Mouse (Mus musculus): ENCODE measurements around the gene Aar2.
"Not testable (repeated sequence)": the region's sequence is repeated elsewhere in the genome, so short reads cannot be mapped to it uniquely, and the experiment has no call there.

Aar2 gene

DNA sequence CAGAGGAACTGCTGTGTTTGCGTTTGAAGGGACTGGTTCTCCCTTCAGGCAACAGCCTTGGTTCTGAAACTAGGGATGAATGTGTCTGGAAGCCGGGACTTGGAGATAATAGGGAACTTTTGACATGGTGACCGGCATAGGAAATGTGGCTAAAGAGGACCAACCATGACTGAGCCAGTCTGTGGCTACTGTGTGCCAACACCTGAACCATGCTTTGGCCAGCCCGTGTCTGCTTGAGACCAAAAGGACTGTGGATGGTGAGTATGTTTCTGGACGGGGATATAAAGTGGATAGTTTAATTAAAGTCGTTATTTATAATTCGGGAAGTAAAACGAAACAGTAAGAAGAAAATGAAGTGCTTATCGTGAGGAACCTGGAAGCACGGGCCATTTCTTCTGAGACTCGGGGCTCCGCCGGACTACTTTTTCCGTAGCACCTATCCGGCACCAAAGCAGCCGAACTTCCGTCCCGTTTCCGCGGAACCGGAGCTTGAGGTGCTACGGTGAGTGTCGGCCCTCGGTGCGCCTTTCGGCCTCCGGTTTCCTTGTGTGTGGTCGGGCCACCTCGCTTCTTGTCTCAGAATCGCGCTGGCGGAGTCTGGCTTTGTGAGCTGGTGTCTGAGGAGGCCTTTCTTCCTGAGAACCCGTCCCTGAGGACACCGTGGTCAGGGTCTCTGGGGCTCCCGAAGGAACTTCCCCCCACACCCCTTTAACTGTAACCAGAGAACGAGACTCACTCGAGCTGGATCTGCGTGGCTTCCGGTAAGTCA is at the start of gene Aar2:
Gene Aar2, plus strand, starts transcription at position 462 of the 769 bp plus-strand sequence.
- peak; percentile 67 to 85 for DNase-seq (ENCODE audit: low spot score in 2 of 2)

DNA sequence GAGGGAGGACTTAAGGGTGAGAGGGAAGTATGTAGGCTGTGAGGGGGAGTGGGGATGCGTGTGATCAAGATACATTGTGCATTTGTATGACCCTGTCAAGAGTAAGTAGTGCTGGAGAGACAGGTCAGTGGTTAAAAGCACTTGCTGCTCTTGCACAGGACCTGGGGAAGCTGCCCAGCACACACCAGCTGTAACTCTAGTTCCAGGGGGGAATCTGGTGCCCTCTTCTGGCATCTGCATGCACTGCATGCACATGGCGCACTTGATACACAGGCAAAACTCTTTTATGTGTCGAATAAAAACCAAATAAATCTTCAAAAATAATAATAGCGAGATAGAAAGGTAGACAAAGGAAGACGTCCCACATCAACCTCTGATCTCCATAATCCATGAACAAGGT is 49.5 kb upstream of the Aar2 start:
- DNase-seq (ENCODE audit: low spot score in 2 of 2) = peak; percentile 58 to 79

DNA sequence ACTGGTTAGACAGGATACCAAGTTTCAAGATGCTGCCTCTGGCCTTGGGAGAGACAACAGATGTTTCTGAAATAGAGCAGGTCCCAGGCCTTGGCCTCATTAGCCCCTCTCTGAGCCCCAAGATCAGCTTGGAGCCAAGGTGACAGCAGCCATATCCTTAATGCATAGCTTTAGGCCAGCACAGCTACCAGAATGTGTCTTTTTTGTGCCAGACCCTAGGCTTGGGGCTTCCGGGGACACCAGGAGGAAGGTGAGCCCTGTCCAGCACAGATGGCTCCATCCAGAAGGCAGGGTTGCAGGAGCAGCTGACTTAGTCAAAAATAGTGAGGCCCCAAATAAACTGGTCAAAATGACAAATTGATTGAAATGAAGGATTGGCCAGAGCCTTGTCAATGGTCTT is 46.4 kb upstream of the Aar2 start:
- no peak for DNase-seq (ENCODE audit: low spot score in 2 of 2)

DNA sequence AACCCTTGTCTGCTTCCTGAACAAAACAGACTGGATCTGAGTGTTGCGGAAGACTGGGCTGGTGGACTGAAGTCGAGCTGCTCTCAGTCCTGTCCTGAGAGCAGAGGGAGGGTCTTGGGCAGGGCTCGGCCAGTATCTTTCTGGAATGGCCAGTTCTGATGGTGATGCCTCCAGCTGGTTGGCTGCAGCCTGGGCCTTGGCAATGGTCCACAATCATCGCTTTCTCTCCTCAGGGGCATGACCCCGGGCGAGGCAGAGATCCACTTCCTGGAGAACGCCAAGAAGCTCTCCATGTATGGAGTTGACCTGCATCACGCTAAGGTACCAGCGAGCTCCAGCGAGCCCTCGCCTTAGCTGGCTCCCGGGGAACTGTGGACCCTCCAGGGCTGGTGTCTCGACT is 41.9 kb upstream of the Aar2 start:
- no peak for DNase-seq (ENCODE audit: low spot score in 2 of 2)

DNA sequence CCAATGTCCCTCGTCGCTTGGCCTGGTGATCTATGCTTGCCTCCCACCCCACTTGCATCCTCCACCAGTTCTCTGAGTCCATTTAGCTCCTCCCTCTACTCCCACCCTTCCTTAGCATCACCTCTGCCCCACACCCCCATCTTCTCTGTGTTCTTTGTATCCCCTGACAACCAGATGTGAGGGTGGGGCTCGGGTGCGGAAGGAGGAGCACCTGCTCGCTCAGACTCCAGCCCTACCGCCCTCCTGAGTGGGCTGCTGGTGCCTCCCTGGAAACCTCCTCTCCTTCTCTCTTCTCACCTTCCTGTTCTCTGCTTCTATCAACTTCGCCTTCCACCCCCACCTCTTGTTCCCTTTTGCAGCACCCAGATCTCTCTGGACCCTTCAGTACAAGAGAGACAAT is 35.4 kb upstream of the Aar2 start:
- no peak for DNase-seq (ENCODE audit: low spot score in 2 of 2)

DNA sequence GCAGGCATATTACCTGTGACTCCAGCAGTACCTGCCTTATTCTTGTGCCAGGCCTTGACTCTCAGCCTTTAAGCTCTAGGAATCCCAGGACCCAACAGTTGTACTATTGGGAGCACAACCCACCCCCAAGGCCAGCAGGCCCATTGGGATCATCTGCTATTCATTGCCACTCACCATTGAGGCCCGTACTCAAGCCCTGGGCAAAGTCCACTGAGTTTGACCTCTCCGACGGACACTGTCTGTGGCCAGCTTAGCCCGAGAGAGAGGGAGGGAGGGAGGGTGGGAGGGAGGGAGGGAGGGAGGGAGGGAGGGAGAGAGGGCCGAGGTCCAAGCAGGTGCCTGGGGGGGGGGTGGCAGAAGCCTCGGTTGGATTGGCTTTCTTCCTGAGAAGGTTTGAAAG is 34.8 kb upstream of the Aar2 start:
- no peak for DNase-seq (ENCODE audit: low spot score in 2 of 2)

DNA sequence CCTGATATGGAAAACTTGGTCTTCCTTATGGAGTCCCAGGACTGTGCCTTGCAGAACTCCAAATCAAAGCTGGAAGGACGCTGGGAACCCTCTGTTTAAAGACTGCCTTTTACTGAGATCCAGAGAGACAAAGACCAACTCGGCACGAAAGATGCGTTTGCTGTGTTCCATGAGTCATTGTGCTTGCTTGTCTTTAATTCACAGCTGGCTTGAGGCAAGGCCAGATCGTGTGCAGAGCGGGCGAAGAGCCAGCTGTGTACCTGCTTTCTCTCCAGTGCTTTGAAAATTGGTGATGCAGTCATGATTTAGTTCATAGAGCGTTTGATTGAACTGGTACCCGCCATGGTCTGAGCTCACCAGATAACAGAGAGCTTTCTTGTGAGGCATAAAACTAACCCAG is 32.3 kb upstream of the Aar2 start:
- DNase-seq (ENCODE audit: low spot score in 2 of 2) = no peak

DNA sequence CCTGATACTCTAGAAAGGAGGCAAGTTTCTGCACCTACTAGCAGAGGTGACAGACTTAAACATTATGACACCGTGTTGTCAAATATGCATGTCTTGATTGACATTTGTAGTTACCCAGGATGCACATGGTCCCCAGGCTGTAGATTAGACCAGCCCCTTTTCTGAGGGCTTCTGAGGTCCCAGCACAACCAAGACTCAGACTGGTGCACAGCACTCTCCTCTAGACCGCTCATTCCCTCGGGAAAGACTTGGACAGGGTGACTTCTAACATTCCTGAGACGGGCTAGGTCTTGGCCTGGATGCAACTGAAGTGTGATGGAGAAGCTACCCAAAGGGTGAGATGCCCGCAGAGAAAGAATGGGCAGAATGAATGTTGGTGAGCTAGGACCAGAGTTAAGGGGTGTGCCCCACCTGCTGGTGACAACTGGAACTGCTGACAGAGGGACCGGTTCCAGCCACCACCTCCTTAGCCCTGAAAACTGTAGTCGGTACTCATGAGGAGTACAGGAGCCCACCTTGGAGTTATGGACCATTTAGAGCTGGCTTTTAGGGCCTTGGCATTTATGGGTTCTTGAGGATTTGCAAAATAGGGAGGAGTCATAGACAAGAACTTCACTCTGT is 31.7 kb upstream of the Aar2 start:
- DNase-seq (ENCODE audit: low spot score in 2 of 2) = peak; percentile 84 to 90

DNA sequence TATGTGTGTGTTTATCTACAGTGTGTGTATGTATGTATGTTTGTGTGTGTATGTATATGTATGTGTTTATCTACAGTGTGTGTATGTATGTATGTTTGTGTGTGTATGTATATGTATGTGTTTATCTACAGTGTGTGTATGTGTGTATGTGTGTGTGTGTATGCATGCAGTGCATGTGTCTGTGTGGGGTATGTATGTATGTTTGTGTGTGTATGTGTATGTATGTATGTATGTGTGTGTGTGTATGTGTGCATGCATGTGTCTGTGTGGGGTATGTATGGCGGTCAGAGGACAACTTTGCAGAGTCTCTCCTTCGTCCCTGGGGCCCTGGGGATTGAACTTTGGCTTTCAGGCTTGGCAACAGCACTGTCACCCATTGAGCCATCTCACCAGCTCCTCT is 30.7 kb upstream of the Aar2 start:
- DNase-seq (ENCODE audit: low spot score in 2 of 2) = not testable (repeated sequence)

DNA sequence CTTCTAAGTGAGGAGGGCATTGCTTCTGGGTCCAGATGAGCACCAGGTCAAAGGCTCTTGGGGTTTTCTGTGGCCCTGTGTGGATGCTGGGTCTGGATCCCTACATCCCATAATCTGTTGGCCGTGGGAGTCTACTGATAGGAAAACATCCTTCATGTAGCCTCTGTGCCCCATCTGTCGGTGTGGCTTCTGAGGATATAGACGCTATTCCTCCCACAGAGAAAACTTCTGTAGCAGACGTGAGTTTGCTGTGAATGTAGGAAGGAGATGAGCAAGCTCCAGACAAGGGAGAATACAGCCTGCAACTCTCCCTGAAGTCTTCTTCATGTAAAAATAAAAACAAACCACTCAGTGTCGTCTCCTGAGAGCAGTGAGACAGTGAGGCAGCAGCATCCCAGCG is 29.1 kb upstream of the Aar2 start:
- no peak for DNase-seq (ENCODE audit: low spot score in 2 of 2)

DNA sequence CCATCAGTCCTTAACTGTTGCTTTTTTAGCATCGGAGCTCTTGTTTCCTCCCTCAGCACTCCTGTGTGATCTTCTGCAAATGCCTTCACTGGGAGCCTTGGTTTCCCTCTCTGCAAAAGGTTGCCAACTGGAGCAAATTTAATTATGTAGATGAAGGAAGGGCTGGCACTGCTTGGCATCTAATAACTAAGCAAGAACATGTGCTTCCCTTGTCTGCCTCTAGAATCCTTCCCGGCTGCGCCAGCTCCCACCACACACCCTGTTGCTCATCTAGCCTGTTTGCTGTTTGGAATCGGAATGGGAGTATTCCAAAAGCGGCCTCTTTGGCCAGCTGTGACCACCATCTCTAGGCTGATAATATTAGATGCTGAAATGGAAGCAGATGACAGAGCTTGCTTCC is 27.8 kb upstream of the Aar2 start:
- DNase-seq (ENCODE audit: low spot score in 2 of 2) = no peak

DNA sequence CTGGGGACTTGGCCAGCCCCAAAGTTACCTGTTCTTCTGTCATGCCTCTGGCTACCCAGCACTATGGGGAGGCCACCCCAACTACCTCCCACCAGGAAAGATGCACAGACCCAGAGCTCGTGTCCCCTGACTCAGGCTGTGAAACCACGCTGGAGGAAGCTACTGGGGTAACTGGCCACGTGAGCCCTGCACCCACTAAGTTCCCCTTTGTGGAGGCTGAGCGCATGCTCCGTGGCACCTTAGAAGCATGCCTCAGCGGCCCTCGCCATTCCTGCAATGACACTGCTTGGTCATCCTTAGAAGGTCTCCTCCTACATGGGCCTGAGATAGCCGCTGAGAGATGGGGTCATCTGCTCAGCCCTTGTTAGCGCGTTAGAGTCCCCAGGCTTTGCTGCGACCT is 24.4 kb upstream of the Aar2 start:
- DNase-seq (ENCODE audit: low spot score in 2 of 2) = no peak

DNA sequence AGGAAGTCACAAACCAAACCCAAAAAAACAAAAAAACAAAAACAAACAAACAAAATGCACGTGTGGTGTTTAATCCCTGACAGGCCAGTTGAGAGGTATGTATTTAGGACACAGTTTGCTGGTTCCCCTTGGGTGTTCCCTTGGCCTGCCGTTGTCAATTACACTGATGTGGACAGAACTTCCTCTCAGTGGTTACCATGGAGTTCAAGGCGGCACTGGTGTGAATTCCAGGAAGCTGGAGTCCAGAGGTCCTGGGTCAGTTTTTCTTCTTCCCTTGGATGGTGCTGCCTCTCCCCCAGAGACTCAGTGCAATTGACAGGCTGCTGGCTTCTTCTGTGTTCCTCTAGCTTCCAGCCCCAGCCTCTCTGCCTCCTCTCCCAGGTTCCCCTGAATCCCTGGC is 23.3 kb upstream of the Aar2 start:
- no peak for DNase-seq (ENCODE audit: low spot score in 2 of 2)

DNA sequence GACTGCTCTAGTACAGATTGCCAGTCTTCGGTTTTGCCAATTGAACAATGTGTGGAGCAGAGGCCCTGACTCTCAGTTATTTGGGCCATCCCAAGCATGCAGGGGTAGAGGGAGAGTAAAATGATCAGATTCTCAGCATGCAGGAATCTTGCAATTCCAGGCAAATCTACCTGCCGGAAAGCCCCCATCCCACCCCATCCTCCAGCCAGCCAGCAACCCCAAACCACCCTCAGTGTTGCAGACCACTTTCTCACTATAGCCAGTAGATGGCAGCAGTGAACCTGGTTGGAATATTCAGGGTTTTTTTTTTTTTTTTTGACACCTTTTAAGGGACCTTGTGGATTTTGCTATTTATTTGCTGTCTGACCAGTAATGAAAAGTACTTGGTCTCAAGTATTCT is 17.7 kb upstream of the Aar2 start:
- peak in 1 of 2 experiments; percentile 24 for DNase-seq (ENCODE audit: low spot score in 2 of 2)

DNA sequence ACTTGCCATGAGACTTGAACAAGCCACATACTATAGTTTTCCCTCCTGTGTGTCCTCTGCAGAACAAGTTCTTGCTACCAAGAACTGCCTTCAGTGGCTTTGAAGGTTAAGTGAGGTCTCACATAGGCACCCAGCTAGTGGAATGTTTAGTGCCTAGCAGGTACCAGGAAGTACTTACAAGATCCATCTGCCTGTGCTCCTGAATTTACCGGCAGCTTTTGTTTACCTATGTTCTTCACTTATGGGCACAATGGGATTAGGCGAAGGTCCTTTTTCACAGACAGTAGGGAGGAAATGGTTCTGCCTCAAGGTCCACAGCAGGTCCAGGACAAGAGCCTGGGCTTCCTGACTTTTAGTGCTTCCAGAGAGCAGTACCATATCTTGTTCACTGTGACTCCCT is 14.2 kb upstream of the Aar2 start:
- DNase-seq (ENCODE audit: low spot score in 2 of 2) = no peak

DNA sequence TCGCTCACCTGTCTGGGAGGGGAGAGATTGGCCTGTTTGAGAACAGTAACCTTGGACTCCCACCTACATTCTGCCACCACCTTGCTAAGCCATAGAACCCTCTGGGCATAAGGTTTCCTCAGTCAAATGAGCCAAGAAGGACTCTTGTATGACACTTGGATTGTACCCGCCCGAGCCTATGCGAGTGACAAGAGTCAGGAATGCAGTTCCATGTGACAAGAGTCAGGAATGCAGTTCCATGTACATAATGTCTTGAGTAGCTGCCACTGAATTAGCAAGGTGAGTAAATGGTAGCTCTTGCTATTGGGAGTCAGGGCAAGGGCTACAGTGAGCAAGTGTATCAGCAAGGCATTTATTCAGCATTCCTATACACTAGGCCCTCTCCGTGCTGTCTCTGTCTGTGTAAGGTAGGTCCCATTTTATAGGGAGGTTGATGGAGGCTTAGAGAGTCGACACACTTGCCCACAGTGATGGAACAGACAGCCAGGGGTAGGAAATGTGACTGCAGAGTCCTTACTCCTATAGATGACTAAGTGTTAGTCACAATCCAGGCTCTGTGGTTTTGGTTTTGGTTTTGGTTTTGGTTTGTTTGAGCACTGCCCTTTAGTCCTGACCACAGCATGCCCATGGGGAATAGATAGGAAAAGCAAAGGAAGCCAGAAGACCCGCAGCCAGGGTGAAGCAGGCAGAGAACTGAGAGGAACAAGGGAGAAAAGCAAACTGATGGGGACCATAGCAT is 8.4 kb upstream of the Aar2 start:
- no peak for DNase-seq (ENCODE audit: low spot score in 2 of 2)

DNA sequence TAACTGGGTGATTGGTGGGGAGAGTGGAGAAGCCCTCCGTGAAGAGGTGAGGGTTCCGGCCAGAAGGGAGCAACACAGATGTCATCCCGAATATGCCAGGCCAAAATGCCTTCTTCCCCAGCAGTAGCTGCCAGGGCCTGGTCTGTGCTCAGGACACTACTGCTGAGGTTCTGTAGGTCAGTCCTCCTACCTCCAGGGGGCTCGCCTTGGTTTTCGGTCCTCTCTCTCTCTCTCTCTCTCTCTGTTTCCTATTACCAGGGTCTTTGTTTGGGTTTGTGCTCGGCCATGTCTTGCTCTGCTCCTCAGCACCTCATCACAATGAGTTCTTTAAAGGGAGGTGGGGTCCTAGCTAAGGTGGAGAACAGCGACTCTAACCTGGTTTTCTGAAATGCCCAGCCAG is 6.4 kb upstream of the Aar2 start:
- DNase-seq (ENCODE audit: low spot score in 2 of 2) = no peak

DNA sequence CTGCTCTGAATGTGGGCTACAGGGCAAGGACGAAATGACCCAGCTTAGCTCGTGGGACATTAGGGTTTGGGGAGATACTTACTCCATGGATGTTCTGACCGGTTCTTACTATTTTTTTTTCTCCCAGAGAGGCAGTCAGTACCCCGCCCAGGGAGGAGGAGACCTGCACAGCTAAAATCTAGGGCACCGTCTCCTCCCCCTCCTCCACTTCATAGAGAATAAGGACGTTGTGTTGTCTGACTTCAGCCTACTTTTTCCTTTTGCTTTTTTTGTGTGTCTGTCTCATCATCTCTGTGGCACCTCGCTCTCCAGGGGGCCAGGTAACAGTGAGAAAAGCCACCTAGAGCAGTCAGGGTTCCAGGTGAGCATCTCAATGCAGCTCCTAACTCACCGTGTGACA is 5.0 kb upstream of the Aar2 start:
- DNase-seq (ENCODE audit: low spot score in 2 of 2) = no peak

DNA sequence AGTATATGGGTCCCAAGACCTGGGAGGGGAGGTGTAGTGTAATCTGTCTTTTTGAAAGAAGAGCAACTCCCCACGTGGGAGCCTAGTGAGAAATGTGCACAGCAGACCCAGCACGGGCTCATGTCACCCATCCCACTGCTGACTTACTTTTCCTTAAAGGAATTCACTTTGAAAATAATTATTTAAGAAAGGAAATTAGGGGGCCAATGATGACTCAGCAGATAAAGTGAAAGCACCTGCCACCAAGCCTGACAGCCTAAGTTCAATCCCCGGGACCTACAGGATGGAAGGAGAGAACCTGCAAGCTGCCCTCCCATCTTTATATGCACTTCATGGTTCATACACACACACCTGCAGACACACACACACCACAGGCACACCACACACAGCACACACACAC is 3.6 kb upstream of the Aar2 start:
- DNase-seq (ENCODE audit: low spot score in 2 of 2) = no peak

DNA sequence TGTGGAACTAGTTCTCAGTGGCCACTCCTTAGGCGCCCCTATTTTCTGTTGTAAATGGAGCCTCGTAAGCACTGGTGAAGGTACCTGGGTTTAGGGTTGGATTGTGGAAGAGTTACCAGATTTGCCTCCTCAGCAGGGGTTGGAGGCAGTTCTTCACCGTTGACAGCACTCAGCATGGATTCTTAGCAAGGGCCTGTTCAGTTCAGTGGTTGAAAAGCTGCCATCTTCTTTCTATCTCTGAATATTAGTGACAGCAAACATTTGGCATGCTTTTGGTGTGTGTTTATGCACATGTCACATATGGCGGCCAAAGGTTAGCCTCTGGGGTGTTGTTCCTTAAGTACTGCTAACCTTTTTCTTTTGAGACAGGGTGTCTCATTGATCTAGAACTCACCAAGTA is 5.0 kb downstream of the Aar2 start:
- no peak for DNase-seq (ENCODE audit: low spot score in 2 of 2)

DNA sequence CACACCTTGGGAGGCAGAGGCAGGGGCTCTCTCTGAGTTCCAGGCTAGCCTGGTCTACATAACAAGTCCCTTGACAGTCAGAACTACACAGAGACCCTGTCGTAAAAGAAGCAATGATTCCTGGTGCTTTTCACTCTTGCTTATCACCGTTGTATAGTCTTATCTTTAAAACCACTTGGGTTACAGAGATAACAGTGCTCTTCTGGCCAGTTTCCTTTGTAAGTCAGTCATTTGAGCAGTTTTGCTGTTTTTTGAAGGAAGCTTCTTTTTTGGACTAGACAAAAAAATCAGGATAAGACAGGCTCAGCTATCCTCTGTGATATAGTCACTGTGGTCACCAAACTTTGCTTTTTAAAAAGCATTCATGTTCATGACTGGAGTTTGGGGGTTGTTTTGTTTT is 14.4 kb downstream of the Aar2 start:
- no peak for DNase-seq (ENCODE audit: low spot score in 2 of 2)

DNA sequence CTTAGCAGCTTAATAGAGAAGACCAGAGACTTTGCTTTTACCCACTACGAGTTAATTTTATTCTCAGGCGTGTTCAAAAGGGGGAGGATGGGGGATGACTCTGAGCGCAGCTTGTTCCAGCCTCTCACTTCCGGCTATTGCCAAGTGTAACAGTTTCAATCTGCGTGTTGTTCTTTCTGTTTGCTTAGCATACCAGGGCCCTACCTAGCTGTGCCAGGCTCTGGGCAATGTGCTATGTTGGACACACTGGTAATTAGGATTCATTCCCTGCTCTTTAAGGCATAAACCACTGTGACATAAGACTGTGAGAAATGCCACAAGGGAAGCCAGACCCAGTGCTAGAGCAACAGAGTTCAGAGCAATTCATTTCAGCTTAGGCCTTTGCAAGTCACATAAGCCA is 16.2 kb downstream of the Aar2 start:
- no peak for DNase-seq (ENCODE audit: low spot score in 2 of 2)

DNA sequence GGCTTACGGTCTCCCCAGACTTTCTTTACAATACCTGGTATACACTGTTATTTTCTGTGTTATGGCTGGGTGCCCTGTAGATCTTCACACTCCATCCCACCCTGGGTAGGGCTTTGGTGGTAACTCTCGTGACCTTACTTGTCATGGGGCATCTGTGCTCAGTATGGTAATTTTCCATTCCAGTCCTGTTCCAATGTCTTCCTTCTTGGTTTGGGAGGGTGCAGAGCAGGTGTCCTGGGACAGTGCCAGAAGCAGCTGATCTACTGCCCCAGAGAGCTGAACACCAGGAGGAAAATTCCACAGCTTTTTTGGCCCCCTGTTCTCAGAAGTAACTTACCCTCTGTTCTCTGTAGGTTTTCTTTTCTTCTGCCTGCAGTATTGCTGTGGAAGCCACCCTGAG is 19.1 kb downstream of the Aar2 start:
- DNase-seq (ENCODE audit: low spot score in 2 of 2) = no peak
